Mouse (Mus musculus) spleen, adult 12 weeks (tissue): ENCODE data around the gene Gm17577.
"Not testable (repeated sequence)": the region's sequence is repeated elsewhere in the genome, so short reads cannot be mapped to it uniquely, and the experiment has no call there.

ENCODE experiments used
- DNase-seq: peaks from one replicate; pipeline ENCODE4 v3.0.0; 2022; ENCODE audit warnings: low spot score

Gm17577 gene

DNA sequence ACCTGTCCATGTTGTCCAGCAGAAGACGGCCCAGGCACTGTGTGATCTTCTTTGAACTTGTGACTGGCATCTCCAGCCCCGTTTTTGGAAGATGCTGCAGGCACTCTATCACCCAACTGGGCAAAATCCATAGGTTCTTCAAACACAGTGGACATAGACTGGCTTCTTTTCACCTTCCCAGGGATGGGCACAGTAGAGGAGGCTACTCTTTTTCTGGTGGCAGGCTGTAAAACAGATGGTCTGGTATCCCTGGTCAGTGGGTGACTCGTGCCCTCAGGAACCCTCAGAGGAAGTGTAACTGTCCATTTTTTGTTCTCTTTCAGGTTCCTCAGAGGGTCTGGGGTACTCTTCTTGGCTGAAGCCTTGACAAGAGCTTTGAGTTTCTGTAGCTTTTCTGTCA is at the start of gene Gm17577:
Gm17577 (minus strand) TSS at position 101 of the 400 bp plus-strand sequence.
- DNase-seq = not testable (repeated sequence)

DNA sequence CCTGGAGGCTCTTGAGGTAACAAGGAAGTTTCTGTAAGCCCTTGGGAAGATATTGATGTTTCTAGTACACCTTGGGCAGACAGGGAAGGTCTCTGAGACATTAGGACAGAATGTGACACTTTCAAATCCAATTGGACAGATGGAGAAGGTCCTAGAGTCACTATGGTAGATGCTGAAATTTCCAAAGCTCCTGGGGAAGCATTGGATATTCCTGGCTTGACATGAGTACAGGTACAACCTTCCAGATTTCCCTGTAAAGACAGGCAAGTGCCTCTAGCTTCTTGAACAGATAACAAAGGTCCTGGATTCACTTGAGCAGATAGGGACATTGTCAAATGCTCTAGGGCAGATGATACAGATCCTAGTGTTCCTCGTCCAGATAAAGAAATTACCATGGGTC is 24.3 kb downstream of the Gm17577 start, which contains the start of gene Srsx:
Srsx (minus strand) TSS at position 101 of the 400 bp plus-strand sequence.
- not testable (repeated sequence) for DNase-seq
